Mouse (Mus musculus): ENCODE results near the gene Ankfn1.

The Ankfn1 gene

DNA sequence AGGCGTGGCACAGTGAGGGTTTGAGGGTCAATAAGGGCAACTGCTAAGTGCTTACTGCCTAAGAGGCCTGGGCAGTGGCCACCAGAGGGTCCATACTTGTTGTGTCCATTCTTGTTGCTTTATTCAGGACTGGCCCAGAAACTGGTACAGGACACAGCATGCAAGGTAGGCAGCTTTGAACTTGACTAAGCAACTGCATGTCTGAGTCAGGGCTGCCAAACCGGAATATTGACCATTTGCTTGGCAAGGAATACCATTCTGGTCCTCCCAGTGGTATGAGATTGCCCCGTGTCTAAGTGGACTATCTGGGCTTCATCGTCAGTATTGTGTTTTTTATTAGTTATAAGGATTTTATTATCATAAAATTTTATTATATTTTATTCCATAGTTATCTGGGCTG lies 312.1 kb downstream of the Ankfn1 start:
- no peak for DNase-seq (ENCODE audit: low spot score in 2 of 2)

DNA sequence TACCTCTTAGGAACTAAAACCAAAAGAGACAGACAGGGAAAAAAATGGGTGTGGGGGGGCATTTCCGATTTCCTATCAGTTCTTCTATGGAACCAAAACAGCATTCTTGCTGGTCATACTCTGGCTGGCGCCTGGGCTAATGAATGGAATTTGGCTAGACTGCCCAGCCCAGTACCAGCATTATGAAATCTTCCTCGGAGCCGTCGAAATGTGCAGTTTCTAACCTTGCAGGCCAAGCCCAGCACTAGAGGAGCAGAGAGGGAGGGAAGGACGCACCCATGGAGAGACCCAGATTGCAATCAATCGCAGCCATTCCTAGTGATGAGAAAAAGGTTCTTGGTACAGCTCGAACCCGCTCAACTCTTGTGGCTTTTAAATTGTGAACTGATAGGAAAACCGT lies 315.2 kb downstream of the Ankfn1 start:
- DNase-seq (ENCODE audit: low spot score in 2 of 2), result no peak

DNA sequence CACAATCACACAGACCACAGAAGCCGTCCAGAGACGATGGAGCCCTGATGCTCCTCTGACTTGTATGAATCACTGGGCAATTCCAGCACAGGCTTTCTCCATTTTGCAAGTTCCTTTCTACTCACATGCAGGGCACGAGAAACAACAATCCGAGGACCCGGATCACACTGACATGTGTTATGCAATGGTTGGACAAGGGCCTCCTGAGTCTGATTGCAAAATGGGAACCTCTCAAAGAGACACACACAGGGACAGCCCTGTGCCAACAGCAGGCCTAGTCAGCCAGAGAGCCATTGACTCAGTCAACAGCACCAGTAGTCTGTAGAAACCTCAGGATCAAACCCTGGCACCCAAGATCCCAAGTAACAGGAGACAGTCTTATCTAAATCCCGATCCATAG lies 318.0 kb downstream of the Ankfn1 start:
- DNase-seq (ENCODE audit: low spot score in 2 of 2), result no peak

DNA sequence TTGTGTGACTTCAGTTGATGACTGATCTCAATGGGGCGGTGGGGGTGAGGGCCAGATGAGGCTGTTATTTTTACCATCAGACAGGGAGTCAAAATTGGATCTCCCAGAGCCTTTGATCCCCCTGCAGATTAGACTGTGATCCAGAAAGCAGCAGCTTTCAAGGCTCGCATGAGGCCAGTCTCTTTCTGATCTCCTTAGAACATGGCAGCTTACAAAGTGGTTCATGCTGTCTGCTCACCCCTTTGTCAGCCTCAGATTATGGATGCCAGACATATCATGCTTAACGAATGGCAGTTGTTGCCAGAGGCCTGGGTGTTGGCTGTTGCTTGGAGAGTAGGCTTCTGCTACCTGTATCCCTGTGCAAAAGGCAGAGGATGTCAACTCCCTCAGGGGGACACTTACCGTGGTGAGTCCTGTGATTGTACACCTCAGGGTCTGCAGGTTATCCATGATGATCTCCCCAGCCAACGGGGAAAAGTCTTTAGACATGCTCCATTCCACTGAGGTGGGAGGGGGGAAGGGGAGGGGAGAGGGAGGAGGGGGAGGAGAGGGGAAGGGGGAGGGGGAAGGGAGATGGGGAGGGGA lies 321.7 kb downstream of the Ankfn1 start:
- no peak for DNase-seq (ENCODE audit: low spot score in 2 of 2)

DNA sequence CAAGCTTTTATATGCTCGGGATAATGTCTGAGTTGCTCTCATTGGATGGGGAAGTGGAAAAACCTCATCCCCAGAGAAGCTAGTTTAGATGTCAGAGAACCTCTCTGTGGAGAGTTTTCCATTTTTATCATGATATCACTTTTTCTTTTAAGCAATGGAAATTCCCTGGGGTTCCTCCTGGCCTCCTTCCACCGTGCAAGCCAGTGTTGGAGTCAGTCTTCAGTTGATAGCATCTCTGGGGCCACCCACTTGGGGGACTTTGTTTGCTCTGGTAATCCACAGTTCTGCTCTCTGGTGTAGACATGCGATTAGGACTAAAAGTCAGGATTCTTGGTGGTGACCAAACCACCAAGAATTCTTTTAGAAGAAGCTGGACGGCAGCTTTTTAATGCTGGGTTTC lies 322.8 kb downstream of the Ankfn1 start:
- no peak for DNase-seq (ENCODE audit: low spot score in 2 of 2)

DNA sequence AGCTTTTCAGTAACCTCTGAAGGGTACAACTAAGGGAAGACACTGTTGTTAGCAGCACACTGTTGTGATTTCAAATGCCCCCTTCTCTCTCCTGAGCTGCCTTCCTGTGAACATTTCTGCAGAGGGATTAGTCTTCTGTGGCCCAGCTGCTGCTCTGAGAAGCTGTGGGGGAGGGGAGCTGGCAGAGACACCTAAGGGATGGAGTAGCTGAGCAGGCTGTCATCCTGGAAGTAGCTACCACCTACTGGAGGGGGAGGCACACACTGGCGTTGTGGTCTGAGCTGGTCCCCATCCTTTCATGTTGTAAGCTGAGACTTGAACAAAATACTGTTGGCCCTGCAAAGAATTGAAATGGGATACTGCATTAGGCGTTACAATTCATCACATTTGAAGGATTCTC lies 324.6 kb downstream of the Ankfn1 start:
- DNase-seq (ENCODE audit: low spot score in 2 of 2), result peak; percentile 23 to 25

DNA sequence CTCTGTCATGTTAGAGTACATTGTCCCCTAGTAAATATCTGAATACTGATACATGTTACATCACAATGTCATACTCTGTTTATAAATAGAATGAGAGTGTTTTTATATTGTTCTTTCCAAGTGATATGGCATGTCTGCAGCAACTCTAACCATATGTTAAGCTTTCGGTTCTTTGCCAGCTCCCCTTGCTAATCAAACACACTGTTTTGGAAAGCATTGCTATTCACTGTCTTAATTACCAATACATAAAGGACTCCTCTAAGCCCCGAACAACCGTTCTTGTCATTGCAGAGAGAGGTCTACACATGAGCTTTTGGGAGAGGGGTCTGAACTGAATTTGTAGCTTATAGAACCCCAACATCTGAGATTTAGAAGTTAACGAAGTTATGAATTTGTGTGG lies 327.0 kb downstream of the Ankfn1 start:
- DNase-seq (ENCODE audit: low spot score in 2 of 2), result no peak

DNA sequence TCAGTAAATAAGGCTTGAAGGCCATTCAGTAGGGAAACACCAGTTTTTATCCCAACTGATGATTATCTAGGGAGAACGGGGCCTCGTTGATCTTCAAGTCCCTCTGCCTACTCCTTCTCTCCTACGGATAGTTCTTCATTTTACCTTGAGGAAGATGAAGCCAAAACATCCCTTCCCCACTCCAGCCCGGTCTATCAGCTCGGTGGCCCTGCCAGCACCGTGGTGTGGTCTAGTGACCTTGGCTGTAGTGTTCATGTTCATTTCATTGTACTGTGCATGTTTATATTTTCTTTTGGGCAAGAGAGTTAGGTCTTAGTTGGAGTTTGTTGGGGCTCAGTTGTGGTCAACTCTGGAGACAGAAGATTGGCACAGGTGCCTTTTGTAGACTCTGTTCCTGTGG lies 328.5 kb downstream of the Ankfn1 start:
- no peak for DNase-seq (ENCODE audit: low spot score in 2 of 2)

DNA sequence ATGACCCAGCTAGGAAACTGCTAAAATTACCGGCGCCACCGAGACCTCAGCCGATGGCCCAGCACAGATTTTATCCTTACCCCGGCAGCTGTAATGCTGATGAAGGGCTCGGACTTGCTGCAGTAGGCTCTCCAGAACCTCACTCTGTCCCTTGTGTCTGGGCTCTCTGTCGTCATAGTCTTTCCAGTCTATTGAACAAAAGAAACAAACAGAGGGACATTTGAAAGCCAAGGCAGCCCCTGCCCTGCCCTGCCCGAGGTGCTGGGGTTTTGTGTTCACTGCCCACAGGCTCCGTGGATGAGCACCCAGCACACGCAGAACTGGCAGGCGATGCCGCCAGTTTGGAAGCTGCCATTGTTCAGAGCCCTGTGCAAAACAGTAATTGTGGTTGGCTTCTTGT lies 330.0 kb downstream of the Ankfn1 start:
- DNase-seq (ENCODE audit: low spot score in 2 of 2), result no peak

DNA sequence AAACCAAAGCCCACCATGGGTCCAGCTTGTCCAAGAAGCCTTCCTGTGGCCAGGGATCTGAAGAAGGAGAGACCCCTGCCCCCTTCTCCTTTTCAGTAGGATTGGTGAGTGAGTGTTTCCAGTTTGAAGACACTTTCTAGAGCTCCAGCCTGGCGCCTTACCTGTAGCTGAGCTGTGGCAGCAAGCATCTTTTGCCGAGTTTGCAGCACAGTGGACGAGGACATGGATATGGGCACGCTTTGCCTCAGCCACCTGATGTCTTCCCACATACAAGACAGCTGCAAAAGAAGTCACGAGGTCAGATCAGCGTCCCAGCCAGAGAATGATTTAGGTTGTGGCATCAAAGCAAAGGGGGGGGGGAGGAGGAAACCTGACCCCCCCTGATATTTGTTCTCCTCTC lies 336.9 kb downstream of the Ankfn1 start:
- DNase-seq (ENCODE audit: low spot score in 2 of 2), result no peak

DNA sequence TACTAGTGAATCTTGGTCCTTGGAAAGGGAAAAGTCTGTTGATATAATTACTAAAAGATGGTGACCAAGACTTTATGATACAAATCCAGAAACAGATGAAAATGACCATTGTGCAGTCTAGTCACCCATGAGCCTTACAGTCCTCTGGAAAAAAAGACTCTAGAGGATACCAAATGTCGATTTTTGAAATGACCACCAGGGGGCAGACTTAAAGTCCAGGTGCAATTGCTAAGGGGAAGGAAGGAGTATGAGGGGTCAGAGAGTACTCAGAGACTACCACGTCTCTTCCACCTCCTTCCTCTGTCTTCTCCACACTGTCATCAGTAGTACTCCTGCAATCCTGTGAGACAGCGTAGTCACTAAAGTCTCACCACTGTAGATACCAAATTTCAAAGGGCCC lies 353.1 kb downstream of the Ankfn1 start:
- DNase-seq (ENCODE audit: low spot score in 2 of 2), result peak in 1 of 2 experiments; percentile 19

DNA sequence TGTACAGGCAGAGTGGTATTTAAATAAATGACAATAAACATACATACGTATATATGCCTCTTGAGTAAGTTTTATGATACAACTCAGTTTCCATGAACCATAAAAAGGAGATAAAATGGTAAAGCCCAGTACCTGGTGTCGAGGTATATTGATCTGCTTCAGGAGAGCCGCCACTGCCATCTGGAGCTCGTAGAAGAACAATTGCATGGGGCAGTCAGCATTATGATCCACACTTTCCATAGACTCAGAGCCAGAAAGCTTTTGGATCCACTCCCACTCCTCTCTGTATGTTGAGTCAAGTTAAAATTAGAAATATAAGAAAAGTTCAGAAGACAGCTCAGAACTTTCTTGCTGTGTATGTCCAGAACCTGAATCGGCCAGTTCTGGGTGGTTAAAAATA lies 354.8 kb downstream of the Ankfn1 start:
- DNase-seq (ENCODE audit: low spot score in 2 of 2), result no peak

DNA sequence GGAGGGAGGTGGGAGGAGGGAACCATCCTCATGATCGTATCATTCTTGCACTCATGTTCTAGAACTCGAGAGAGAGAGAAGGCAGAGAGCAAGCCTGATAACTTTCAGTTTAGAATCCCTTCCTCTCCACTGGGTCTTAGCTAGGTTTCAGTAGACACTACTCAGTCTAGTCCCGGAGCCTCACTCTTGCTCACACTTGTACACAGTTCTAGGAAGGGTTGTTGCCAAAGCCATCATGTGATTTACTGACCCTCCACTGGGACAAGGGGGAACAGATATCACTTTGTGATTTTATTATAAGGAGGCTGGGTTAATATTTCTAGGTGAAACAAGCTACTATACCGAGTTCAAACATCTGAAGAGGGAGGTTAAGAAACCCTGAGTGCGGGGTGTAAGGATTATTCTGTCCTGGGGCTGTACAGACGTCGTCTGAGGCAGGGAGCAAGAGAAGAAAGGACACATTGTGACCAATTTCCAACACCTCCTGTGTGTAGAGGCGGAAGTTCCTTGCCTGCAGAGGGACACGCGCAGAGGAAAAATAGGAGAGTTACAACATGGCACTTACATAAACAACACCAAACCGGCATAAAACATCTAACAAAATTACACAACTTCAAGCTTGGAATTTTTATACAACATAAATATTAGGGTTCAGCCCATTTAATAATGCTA lies 356.6 kb downstream of the Ankfn1 start:
- DNase-seq (ENCODE audit: low spot score in 2 of 2), result no peak

DNA sequence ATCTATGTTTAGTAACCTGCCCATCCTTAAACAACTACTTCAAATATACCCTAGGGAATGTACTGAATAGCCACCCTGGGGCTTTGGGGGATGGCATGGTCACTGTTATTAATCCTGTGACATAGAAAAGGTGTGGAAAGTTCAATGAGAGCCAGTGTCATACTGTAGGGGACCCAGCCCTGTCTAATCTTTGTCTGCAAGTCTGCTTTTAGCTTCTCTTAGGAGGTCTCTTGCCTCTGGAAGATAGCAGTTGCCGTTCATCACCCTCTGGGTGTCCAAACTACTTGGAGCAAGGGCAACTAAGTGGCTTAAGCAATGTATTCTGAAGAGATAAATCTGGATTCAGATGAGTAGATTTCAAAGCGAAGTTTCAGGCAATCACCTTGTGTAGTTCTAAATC lies 357.6 kb downstream of the Ankfn1 start:
- DNase-seq (ENCODE audit: low spot score in 2 of 2), result no peak

DNA sequence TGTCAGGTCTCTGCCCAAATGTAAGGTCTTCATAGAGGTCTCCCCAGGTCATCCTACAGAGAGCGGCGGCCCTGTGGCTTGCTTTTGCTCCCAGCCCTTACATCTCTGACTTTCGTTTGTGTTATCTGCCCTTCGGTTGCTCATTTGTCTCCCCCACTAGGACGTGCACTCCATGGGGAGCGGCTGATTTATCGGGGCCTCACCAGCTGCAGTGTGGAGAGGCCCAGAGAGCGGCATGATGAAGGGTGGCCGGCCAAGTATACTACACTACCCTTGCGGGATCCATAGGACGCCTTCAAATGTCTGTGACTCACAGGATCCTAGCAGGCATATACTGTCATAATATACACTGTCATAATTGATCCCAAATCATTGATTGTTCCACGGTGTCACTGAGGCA lies 358.8 kb downstream of the Ankfn1 start:
- no peak for DNase-seq (ENCODE audit: low spot score in 2 of 2)

DNA sequence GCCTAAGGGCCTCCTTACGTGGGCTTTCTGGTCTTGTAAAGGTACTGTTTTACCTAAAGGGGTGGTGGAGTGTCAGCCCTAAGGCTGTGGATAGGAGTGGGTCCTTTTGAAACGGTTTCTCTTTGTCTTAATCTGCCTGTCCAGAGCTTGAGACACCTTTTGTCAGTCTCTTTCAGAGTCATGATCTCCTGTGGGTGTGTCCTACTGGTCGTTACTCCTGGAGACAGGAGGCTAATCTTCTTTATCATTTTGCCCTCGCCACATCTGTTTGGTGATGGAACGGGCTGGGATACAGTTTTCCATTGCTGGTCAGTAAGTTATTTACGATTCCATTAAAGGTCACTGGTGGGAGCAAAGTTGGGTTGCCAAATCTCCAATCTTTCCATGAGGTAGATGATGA lies 360.7 kb downstream of the Ankfn1 start:
- no peak for DNase-seq (ENCODE audit: low spot score in 2 of 2)

DNA sequence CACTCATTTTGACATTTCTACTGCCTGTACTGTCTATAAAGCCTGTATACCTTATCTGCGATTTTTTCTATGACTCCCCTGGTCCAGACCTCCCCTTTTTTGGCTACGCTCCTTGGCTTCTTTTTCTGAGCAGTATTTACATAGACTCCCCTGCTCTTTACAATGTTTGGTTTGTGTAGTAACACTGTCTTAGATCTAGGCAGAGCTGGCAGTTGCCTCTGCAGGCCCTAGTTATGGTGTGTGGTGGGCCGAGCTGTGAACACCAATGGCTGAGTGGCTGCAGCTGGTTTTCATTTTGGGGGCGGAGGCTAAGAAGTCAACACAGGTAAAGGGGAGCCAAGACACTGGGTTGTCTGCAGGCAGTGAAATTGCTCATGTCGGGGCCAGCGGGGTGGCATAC lies 368.7 kb downstream of the Ankfn1 start:
- no peak for DNase-seq (ENCODE audit: low spot score in 2 of 2)

DNA sequence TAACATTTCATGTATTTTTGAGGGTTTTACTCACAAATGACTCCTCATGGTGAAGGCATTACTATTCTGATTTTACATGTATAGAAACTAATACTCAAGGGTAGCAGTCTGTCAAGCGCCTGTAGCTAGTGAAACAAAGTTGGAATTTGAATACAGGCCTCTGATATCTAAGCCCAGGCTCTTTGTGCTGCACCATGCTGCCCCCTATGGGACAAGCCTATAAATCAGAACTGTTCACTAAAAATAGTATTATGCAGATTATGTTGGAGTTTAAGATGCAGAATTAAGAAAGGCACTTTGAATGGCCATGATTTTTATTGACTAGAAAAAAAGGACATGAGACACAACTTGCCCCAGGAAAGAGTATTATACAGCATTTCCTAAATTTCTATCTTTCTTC lies 373.0 kb downstream of the Ankfn1 start:
- peak in 1 of 2 experiments; percentile 13 for DNase-seq (ENCODE audit: low spot score in 2 of 2)

DNA sequence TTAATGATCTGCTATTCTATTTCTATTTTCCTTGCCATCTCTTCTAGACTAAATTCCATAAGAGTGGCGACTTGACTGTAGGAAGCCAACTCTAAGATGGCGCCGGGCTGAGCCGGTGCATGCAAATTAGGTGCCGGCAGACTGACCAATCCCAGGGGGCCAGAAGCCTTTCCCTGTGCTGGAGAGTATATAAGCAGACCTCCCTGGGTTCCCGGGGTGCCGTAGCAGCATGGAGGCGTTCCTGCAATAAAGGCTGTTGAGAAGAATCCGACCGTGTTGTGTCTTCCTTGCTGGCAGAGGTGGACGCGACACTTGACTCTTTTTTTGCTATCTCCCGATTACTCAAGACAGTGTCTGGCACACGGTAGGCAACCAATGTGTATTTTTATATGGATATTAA lies 374.0 kb downstream of the Ankfn1 start:
- no peak for DNase-seq (ENCODE audit: low spot score in 2 of 2)

DNA sequence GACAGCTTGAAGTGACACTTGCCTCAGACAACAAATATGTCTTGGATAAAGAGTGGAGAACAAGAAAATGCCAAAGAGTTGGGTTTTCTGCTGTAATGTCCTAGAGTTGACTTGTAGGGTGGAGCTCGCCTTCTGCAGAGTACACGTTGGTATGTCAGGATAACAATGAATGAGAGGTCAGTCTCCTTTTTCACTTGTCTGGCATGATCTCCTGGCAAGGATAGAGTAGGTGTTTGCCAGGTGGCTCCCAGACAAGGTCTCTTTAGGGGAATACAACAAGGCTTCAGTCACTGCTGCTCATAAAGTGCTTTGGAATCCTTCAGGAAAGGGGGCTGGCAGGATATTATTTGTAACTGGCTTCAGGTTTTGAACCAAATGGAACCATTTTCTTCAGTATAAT lies 388.6 kb downstream of the Ankfn1 start:
- no peak for DNase-seq (ENCODE audit: low spot score in 2 of 2)

DNA sequence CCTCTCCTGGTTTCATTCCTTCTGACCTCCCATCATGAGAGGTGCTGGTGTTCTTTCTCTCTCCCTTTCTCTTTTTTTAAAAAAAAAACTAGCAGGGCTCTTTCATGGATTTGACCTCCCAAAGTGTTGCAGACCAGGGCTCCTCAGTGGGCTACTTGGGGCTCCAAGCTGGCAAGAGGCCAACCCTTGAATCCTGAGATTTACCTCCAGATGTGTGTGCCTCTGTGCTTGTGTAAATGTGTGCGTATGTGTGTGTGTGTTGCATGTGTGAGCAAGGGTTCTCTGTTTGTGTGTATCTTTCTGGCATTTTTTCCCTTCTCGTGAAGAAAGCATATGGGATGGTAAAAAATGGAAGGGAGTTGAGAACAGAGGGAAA lies 394.8 kb downstream of the Ankfn1 start:
- no peak for DNase-seq (ENCODE audit: low spot score in 2 of 2)

DNA sequence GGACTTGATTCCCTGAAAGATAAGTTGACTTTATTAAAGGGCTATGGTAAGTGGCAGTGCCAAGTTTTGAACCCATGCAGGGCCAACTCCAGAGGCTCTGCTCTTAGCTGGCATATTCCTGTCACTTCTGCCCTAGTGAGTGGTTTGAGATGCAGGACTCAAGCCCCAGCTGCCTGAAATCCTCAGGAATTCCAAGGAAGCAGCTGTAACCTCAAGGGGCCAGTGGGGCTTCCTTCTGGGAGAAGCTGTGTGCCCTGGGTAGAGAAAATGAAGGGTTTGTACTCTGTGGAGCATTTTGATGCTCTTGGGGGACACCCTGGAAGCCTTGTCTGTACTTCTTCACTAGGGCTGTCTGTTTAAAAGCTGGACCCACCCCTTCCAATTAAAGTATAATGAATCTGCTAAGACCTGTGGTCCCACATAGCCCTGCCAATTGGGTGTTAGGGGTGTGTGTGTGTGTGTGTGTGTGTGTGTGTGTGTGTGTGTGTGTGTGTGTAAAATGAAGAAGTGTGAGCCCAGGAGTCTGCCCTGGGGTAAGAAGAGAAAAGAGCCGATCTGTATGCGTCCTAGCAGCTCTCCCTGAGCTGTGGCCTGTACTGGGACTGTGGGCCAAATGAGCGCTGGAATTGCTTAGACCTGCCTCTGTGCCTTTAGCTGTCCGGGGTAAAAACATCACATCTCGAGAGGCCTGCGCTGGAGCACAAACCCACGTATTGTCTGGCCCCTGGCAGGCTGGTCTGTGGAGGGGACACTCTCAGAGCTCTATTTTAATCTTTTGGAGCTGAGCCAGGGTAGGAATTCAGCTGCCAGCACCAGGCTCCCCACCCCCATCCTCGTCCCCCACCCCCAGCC lies 395.4 kb downstream of the Ankfn1 start:
- peak; percentile 7 to 16 for DNase-seq (ENCODE audit: low spot score in 2 of 2)

DNA sequence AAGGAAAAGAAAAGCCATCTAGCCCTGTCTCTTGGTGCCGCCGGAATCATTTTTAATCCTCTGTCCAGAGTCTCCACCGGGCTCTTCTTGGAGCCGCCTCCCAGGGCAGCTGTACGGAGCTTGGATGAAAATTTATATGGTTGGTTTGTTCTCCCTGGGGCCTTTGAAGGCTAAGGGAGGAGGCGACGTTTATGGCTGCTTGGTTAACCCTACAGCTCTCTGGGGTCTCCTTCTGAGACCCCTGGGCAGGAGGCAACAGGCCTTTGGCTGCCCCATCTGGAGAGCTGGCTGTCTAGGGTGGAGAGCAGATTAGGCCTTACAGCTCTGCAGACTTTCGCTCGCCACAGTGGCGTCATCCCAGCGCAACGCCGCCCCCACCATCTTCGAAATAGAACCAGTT lies 406.5 kb downstream of the Ankfn1 start:
- DNase-seq (ENCODE audit: low spot score in 2 of 2), result no peak
